Comparison of ENCODE assay signal across 30 mouse cellular contexts in genomic region chr12:82452428-82452827, GRCm38 (mm10).
A peak's percentile ranks its signal among the peaks of the same experiment; 100 is the strongest.
DNase-seq lines count a peak whose midpoint lies in the region; ATAC-seq and TF ChIP-seq lines count a peak whose summit lies in the region.
"Had no signal": no experiment of that assay in that cellular context is flagged by ENCODE, and none has a peak within 500 bp of the region (broad histone marks: within the 10 kb centered on the region; RNA-seq: fewer than 3 reads in every experiment).

No protein-coding gene starts in this region.

- no peak for TF ChIP-seq CTCF in liver, adult 2 months (IDR thresholded peaks at IDR 0.05; ENCODE audit: low read depth, low read length)
- TF ChIP-seq CTCF in lung, postnatal 0 days (IDR thresholded peaks at IDR 0.05), result no peak

- H3K9ac ChIP-seq in liver, adult 2 months (ENCODE audit: low read depth, low read length), result no peak overlapping the region
- no peak overlapping the region for H3K9ac ChIP-seq in liver, embryonic 11.5 days (ENCODE audit: low read depth, low read length)
- H3K9ac ChIP-seq in lung, postnatal 0 days (replicated peaks; ENCODE audit: low read depth), result no peak overlapping the region
- H3K9ac ChIP-seq: embryonic facial prominence, embryonic 12.5 days; embryonic facial prominence, embryonic 15.5 days; forebrain, postnatal 0 days; heart, embryonic 15.5 days; hindbrain, embryonic 14.5 days had no signal

- no peak overlapping the region for H3K27ac ChIP-seq in liver, adult 2 months (replicated peaks; ENCODE audit: insufficient read depth, low read depth, low read length)
- no peak overlapping the region for H3K27ac ChIP-seq in liver, embryonic 11.5 days (ENCODE audit: low read depth, low read length)
- no peak overlapping the region for H3K27ac ChIP-seq in lung, postnatal 0 days (ENCODE audit: low read length)
- H3K27ac ChIP-seq: embryonic facial prominence, embryonic 12.5 days; embryonic facial prominence, embryonic 15.5 days; gastrocnemius, adult 2 months; heart, embryonic 15.5 days; hindbrain, embryonic 14.5 days; hindbrain, postnatal 0 days had no signal

- peaks cover 7% of the 10 kb centered on the region for H3K4me1 ChIP-seq in liver, adult 2 months (ENCODE audit: control insufficient read depth, insufficient read depth, low read length)
- no peaks in the 10 kb centered on the region for H3K4me1 ChIP-seq in liver, embryonic 11.5 days (replicated peaks; ENCODE audit: control insufficient read depth, insufficient read depth, low read length)
- H3K4me1 ChIP-seq in lung, postnatal 0 days (ENCODE audit: insufficient read depth, low read depth, low read length), result no peaks in the 10 kb centered on the region
- H3K4me1 ChIP-seq: embryonic facial prominence, embryonic 12.5 days; heart, embryonic 15.5 days had no signal

- H3K4me3 ChIP-seq in liver, adult 2 months (ENCODE audit: insufficient read depth, low read depth, low read length), result no peak overlapping the region
- no peak overlapping the region for H3K4me3 ChIP-seq in liver, embryonic 11.5 days (ENCODE audit: low read depth, low read length)
- no peak overlapping the region for H3K4me3 ChIP-seq in lung, postnatal 0 days (ENCODE audit: low read depth, low read length)
- H3K4me3 ChIP-seq: embryonic facial prominence, embryonic 12.5 days; embryonic facial prominence, embryonic 15.5 days; gastrocnemius, adult 2 months; heart, embryonic 15.5 days had no signal

- TF ChIP-seq EP300 in lung, postnatal 0 days (IDR thresholded peaks at IDR 0.05), result no peak

- no peak for ATAC-seq in liver, embryonic 11.5 days (replicated peaks; ENCODE audit: low FRiP score)
- no peak for ATAC-seq in lung, postnatal 0 days
- ATAC-seq: forebrain, embryonic 14.5 days; forebrain, postnatal 0 days; hindbrain, postnatal 0 days; inflammation-experienced regulatory T-cells, adult 6 months; intestine, embryonic 16.5 days had no signal

- no peaks in the 10 kb centered on the region for H3K27me3 ChIP-seq in liver, adult 2 months (ENCODE audit: control insufficient read depth, insufficient read depth, low read length)
- no peaks in the 10 kb centered on the region for H3K27me3 ChIP-seq in liver, embryonic 11.5 days (replicated peaks; ENCODE audit: control insufficient read depth, insufficient read depth, low read length)
- H3K27me3 ChIP-seq in lung, postnatal 0 days (replicated peaks; ENCODE audit: insufficient read depth, low read length), result no peaks in the 10 kb centered on the region
- H3K27me3 ChIP-seq: CH12.LX; embryonic facial prominence, embryonic 12.5 days; embryonic facial prominence, embryonic 15.5 days; heart, embryonic 15.5 days had no signal

- no peaks in the 10 kb centered on the region; the same call in 1 of the 2 replicates for H3K36me3 ChIP-seq in liver, adult 2 months (ENCODE audit: control insufficient read depth, insufficient read depth, low read length)
- peaks cover 5% of the 10 kb centered on the region; the same call in 1 of the 2 replicates for H3K36me3 ChIP-seq in liver, embryonic 11.5 days (ENCODE audit: control insufficient read depth, insufficient read depth, low read length)
- peaks cover 4% of the 10 kb centered on the region; the same call in 1 of the 2 replicates for H3K36me3 ChIP-seq in lung, postnatal 0 days (ENCODE audit: insufficient read depth, low read length)

- H3K79me2 ChIP-seq in liver, adult 2 months (ENCODE audit: control insufficient read depth, insufficient read depth, low read length), result no peaks in the 10 kb centered on the region

- peak; percentile 10 for DNase-seq in adrenal gland, adult 2 months
- DNase-seq in adrenal gland, postnatal 14 days, result no peak
- peak; percentile 94 for DNase-seq in liver, adult 2 months (ENCODE audit: extremely low read depth, low read depth, low spot score)
- no peak for DNase-seq in liver, embryonic 11.5 days (ENCODE audit: low spot score)
- DNase-seq in lung, postnatal 25 days (ENCODE audit: low spot score), result peak; percentile 34
- no peak for DNase-seq in lung, postnatal 0 days (ENCODE audit: low spot score)
- peak; percentile 66 for DNase-seq in lung, postnatal 36 days
- no peak for DNase-seq in T-cell, adult 2 months (ENCODE audit: low spot score)
- DNase-seq: adrenal gland, postnatal 36 days; B cell, adult 2 months; cerebellum, adult 11 months; cerebellum, adult 2 months; cerebellum, adult 9-11 months; cerebellum, postnatal 25 days; forebrain, postnatal 0 days; gastrocnemius, adult 2 months; gastrocnemius, postnatal 14 days; heart, adult 11 months; heart, postnatal 10 days; heart, postnatal 4 days had no signal

- H3K9me3 ChIP-seq in liver, embryonic 11.5 days (ENCODE audit: control insufficient read depth, low read length), result no peaks in the 10 kb centered on the region
- no peaks in the 10 kb centered on the region for H3K9me3 ChIP-seq in lung, postnatal 0 days (ENCODE audit: low read length)
- H3K9me3 ChIP-seq: embryonic facial prominence, embryonic 15.5 days; heart, embryonic 15.5 days had no signal

- no peak overlapping the region for H3K4me2 ChIP-seq in liver, embryonic 11.5 days
- H3K4me2 ChIP-seq in lung, postnatal 0 days (replicated peaks; ENCODE audit: low read depth, low read length), result no peak overlapping the region
- H3K4me2 ChIP-seq: embryonic facial prominence, embryonic 12.5 days; embryonic facial prominence, embryonic 15.5 days; heart, embryonic 11.5 days; heart, embryonic 15.5 days; hindbrain, embryonic 14.5 days had no signal

- TF ChIP-seq POLR2A in liver, adult 2 months (IDR thresholded peaks at IDR 0.05; ENCODE audit: extremely low read depth, insufficient read depth, low read length), result no peak

- WGBS in liver, adult 2 months, result 28% methylated on average over 2 of the region's 2 CpGs
- 81% methylated on average over 2 of the region's 2 CpGs for WGBS in liver, embryonic 11.5 days
- WGBS in lung, postnatal 0 days, result 84% methylated on average over 2 of the region's 2 CpGs

Comparison
In these comparisons a context has a peak if more than half of its experiments do, and no peak if none do; other contexts are left out.
1. DNase-seq: peak in adrenal gland, adult 2 months (single experiment), liver, adult 2 months (single experiment), lung, postnatal 25 days (single experiment) and lung, postnatal 36 days (single experiment); none in adrenal gland, postnatal 14 days (single experiment), liver, embryonic 11.5 days (single experiment), lung, postnatal 0 days (single experiment) and T-cell, adult 2 months (single experiment).